Mouse (Mus musculus) neural tube, embryonic 11.5 days (tissue): Measurements from ENCODE around the gene Dtx2. TPM values are rescaled to one million over a fixed set of nuclear protein-coding genes. Genes with fewer than 3 reads are reported as not detected.
"Not testable (repeated sequence)": the region's sequence is repeated elsewhere in the genome, so short reads cannot be mapped to it uniquely, and the experiment has no call there.

ENCODE experiments used
- ATAC-seq: fragments of 200-750 bp; cut with Nextera tagmentation; 2 replicates; pipeline ENCODE4 v1.8.0; 2017; ENCODE audit warnings: moderate number of reproducible peaks, mild to moderate bottlenecking, moderate TSS enrichment, moderate library complexity; ENCODE audit not compliant: insufficient read depth, low FRiP score, low TSS enrichment
- DNase-seq: peaks from one replicate; pipeline ENCODE4 v3.0.0-alpha.2; 2015; ENCODE audit warnings: low spot score
- H3K27ac ChIP-seq: fragments of 300-500 bp; sonication (generic); 2 replicates; pipeline ENCODE4 v1.5.1; 2014; ENCODE audit warnings: low read depth, mild to moderate bottlenecking, low read length
- H3K27me3 ChIP-seq: fragments of 300-500 bp; sonication (generic); 2 replicates; pipeline ENCODE4 v1.6.1; 2014; ENCODE audit warnings: mild to moderate bottlenecking, low read length, mixed read lengths; ENCODE audit not compliant: control insufficient read depth, insufficient read depth
- H3K36me3 ChIP-seq: fragments of 300-500 bp; sonication (generic); 2 replicates; pipeline ENCODE4 v1.6.1; 2014; ENCODE audit warnings: mild to moderate bottlenecking, low read length, moderate library complexity, mixed read lengths; ENCODE audit not compliant: control insufficient read depth, insufficient read depth
- H3K4me1 ChIP-seq: fragments of 300-500 bp; sonication (generic); 2 replicates; pipeline ENCODE4 v1.6.1; 2014; ENCODE audit warnings: low read length, mixed read lengths; ENCODE audit not compliant: control insufficient read depth, insufficient read depth
- H3K4me2 ChIP-seq: fragments of 300-500 bp; sonication (generic); 2 replicates; pipeline ENCODE4 v1.6.1; 2014; ENCODE audit warnings: low read depth, mild to moderate bottlenecking, moderate library complexity
- H3K4me3 ChIP-seq: fragments of 300-500 bp; sonication (generic); 2 replicates; pipeline ENCODE4 v1.5.1; 2014; ENCODE audit warnings: low read depth, low read length
- H3K9ac ChIP-seq: fragments of 300-500 bp; sonication (generic); 2 replicates; pipeline ENCODE4 v1.6.1; 2014; ENCODE audit warnings: mild to moderate bottlenecking, low read length
- H3K9me3 ChIP-seq: fragments of 300-500 bp; sonication (generic); 2 replicates; pipeline ENCODE4 v1.6.1; 2016; ENCODE audit warnings: low read length; ENCODE audit not compliant: control insufficient read depth
- WGBS: fragments of 180-500 bp; shearing (Covaris S2); extraction: QIAGEN DNeasy Blood & Tissue Kit; methylation state at CpG from one replicate; pipeline ENCODE4 v1.1.7; 2014; 5-methylcytosine and 5-hydroxymethylcytosine counted together
- polyA plus RNA-seq: library from polyadenylated mRNA; unstranded; fragments of >200 nt; fragmentation: Nextera tagmentation; extraction: Ambion mirVana; gene quantifications from 2 replicates; pipeline ENCODE4 v1.2.1, GENCODE M21; 2014

The Dtx2 gene
- polyA plus RNA-seq, 1 experiment from 2014 or later, result 31.8 TPM

- no peak within 1 kb of the TSS for H3K4me3 ChIP-seq
- ATAC-seq (no peak), DNase-seq (no peak)
- H3K9ac ChIP-seq, result no peak within 1 kb of the TSS
- peaks cover 6% of the 10 kb centered on the region; the same call in 1 of the 2 replicates for H3K4me1 ChIP-seq
- 92% methylated on average over 11 of the region's 11 CpGs for whole genome bisulfite sequencing
- H3K9me3 ChIP-seq, result no peaks in the 10 kb centered on the region
- no peaks in the 10 kb centered on the region for H3K36me3 ChIP-seq
- H3K27me3 ChIP-seq, result no peaks in the 10 kb centered on the region
- H3K4me2 ChIP-seq, result no peak within 1 kb of the TSS
- H3K27ac ChIP-seq, result no peak within 1 kb of the TSS
Observed at GRCm38 (mm10) chr5:136054301-136055077, 59.9 kb downstream of the Dtx2 start, which contains the start of gene Upk3bl. Gene Upk3bl, plus strand, starts transcription at chr5:136054492.

- Histone ChIP-seq H3K4me3 (no peak overlapping the region), H3K9ac (no peak overlapping the region)
- WGBS, result 42% methylated on average over 4 of the region's 4 CpGs
Observed at GRCm38 (mm10) chr5:136056062-136056461, 61.5 kb downstream of the Dtx2 start.

GRCm38 (mm10) chr5:136057085-136057484, 62.5 kb downstream of the Dtx2 start:
- Histone ChIP-seq H3K27me3 (no peaks in the 10 kb centered on the region), H3K9ac (no peak overlapping the region), H3K4me3 (no peak overlapping the region), H3K36me3 (no peaks in the 10 kb centered on the region), H3K27ac (no peak overlapping the region), H3K4me1 (peaks cover 3% of the 10 kb centered on the region; the same call in 1 of the 2 replicates), H3K4me2 (no peak overlapping the region), H3K9me3 (no peaks in the 10 kb centered on the region)
- WGBS, result 26% methylated on average over 8 of the region's 8 CpGs
- ATAC-seq (no peak), DNase-seq (no peak)

More at GRCm38 (mm10) chr5:136056062-136056461, 61.5 kb downstream of the Dtx2 start:
- no peak overlapping the region for H3K27ac ChIP-seq
- no peaks in the 10 kb centered on the region for H3K36me3 ChIP-seq
- no peaks in the 10 kb centered on the region for H3K9me3 ChIP-seq
- H3K4me2 ChIP-seq, result no peak overlapping the region
- peaks cover 6% of the 10 kb centered on the region; the same call in 1 of the 2 replicates for H3K4me1 ChIP-seq
- no peak for ATAC-seq
- DNase-seq, result no peak
- H3K27me3 ChIP-seq, result no peaks in the 10 kb centered on the region

- no peak overlapping the region for H3K4me3 ChIP-seq
- no peak overlapping the region for H3K9ac ChIP-seq
- no peak for ATAC-seq
- H3K36me3 ChIP-seq, result no peaks in the 10 kb centered on the region
- no peak overlapping the region for H3K4me2 ChIP-seq
- 16% methylated on average over 12 of the region's 12 CpGs for WGBS
- no peaks in the 10 kb centered on the region for H3K27me3 ChIP-seq
- H3K4me1 ChIP-seq, result peaks cover 3% of the 10 kb centered on the region; the same call in 1 of the 2 replicates
- peak; percentile 83 for DNase-seq
- no peaks in the 10 kb centered on the region for H3K9me3 ChIP-seq
- H3K27ac ChIP-seq, result no peak overlapping the region
Observed at GRCm38 (mm10) chr5:136061567-136061966, 67.0 kb downstream of the Dtx2 start.

- ATAC-seq, result no peak
- H3K4me2 ChIP-seq, result no peak overlapping the region
- no peak overlapping the region for H3K27ac ChIP-seq
- no peaks in the 10 kb centered on the region for H3K36me3 ChIP-seq
- no peak overlapping the region for H3K4me3 ChIP-seq
- H3K9me3 ChIP-seq, result no peaks in the 10 kb centered on the region
- WGBS, result 92% methylated on average over 10 of the region's 10 CpGs
- H3K9ac ChIP-seq, result no peak overlapping the region
- H3K27me3 ChIP-seq, result no peaks in the 10 kb centered on the region
- peaks cover 3% of the 10 kb centered on the region; the same call in 1 of the 2 replicates for H3K4me1 ChIP-seq
- DNase-seq, result no peak
Observed at GRCm38 (mm10) chr5:136063920-136064319, 69.3 kb downstream of the Dtx2 start.

- not testable (repeated sequence) for H3K36me3 ChIP-seq, H3K4me3 ChIP-seq, H3K27me3 ChIP-seq, ATAC-seq, H3K4me2 ChIP-seq, H3K9me3 ChIP-seq, H3K4me1 ChIP-seq, H3K27ac ChIP-seq, H3K9ac ChIP-seq, DNase-seq
- 79% methylated on average over 11 of the region's 11 CpGs for WGBS
Observed at GRCm38 (mm10) chr5:136066404-136067148, 72.0 kb downstream of the Dtx2 start.

GRCm38 (mm10) chr5:136069411-136069810, 74.8 kb downstream of the Dtx2 start:
- no peaks in the 10 kb centered on the region for H3K27me3 ChIP-seq
- no peak overlapping the region for H3K9ac ChIP-seq
- H3K4me3 ChIP-seq, result no peak overlapping the region
- H3K4me1 ChIP-seq, result no peaks in the 10 kb centered on the region
- DNase-seq (no peak), ATAC-seq (no peak)
- no peaks in the 10 kb centered on the region for H3K36me3 ChIP-seq
- no peaks in the 10 kb centered on the region for H3K9me3 ChIP-seq
- WGBS, result 70% methylated on average over 2 of the region's 2 CpGs
- no peak overlapping the region for H3K4me2 ChIP-seq
- no peak overlapping the region for H3K27ac ChIP-seq

- Histone ChIP-seq H3K4me2 (no peak overlapping the region), H3K27ac (no peak overlapping the region), H3K27me3 (no peaks in the 10 kb centered on the region), H3K4me1 (no peaks in the 10 kb centered on the region), H3K9me3 (no peaks in the 10 kb centered on the region), H3K9ac (no peak overlapping the region), H3K4me3 (no peak overlapping the region), H3K36me3 (no peaks in the 10 kb centered on the region)
- ATAC-seq (no peak), DNase-seq (no peak)
- WGBS, result 73% methylated on average over 6 of the region's 6 CpGs
Observed at GRCm38 (mm10) chr5:136073051-136073450, 78.5 kb downstream of the Dtx2 start.
